ENCODE assay signal across 7 mouse cellular contexts in the genomic region with DNA sequence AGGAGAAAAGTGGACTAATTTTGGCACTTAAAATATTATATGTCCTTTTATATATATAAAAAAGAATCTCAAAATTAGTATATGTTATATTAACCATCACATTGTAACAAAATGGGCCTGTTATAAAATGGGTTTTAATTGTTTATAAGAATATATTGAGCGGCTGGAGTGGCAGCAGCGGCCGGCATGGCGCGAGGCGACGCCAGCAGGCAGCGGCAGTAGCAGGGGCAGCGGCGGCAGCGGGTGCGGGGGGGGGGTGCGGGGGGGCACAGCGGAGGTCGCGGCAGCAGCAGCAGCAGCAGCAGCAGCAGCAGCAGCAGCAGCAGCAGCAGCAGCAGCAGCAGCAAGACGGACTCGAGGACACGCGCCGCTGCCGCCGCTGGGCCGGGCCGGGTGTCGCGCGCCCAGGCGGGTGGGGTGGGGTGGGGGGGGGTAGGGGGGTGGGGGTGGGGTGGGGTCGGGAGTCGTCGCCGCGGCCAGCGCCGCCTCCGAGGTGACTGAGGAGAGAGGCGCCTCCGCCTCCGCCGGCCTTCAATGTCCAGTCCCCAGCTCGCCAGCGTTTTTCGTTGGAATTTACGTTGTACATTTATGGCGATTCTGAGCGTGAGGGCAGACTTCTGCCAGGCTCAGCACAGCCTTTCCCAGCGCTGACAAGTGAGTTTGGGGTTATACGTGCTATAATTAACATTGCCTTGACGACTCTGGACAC. TPM values are rescaled to one million over a fixed set of nuclear protein-coding genes. Genes with fewer than 3 reads are reported as not detected.
DNase-seq lines count a peak whose midpoint lies in the region; ATAC-seq lines count a peak whose summit lies in the region.

No protein-coding gene starts in this region.

- peak overlapping the region; percentile 88 for H3K4me3 ChIP-seq in megakaryocyte, embryonic 14.5 days (replicated peaks)
- H3K4me3 ChIP-seq in embryonic facial prominence, embryonic 11.5 days (ENCODE audit: low read depth, low read length) = peak overlapping the region; percentile 44
- H3K4me3 ChIP-seq in hindbrain, embryonic 13.5 days = peak overlapping the region; percentile 49

- ATAC-seq in megakaryocyte, adult 5-6 weeks (ENCODE audit: poor library complexity, severe bottlenecking) = no peak
- 0 out of 2 replicates have a peak, but pooled peaks have one; percentile 59 for ATAC-seq in embryonic facial prominence, embryonic 11.5 days (replicated peaks; ENCODE audit: insufficient number of reproducible peaks, low FRiP score, low TSS enrichment, low read depth)
- peak; percentile 78 for ATAC-seq in hindbrain, embryonic 13.5 days (ENCODE audit: low FRiP score)
- peak; percentile 37; the same call in 1 of the 2 replicates for ATAC-seq in megakaryocyte progenitor cell, adult 5-6 weeks (replicated peaks; ENCODE audit: poor library complexity)

- H3K4me1 ChIP-seq in megakaryocyte, embryonic 14.5 days = no peaks in the 10 kb centered on the region
- H3K4me1 ChIP-seq in embryonic facial prominence, embryonic 11.5 days (ENCODE audit: control insufficient read depth, insufficient read depth, low read length) = no peaks in the 10 kb centered on the region
- no peaks in the 10 kb centered on the region for H3K4me1 ChIP-seq in hindbrain, embryonic 13.5 days (replicated peaks)

- peak; percentile 52 for DNase-seq in embryonic facial prominence, embryonic 11.5 days (ENCODE audit: low spot score)
- no peak for DNase-seq in thymus, postnatal 4 days
- no peak for DNase-seq in frontal cortex, postnatal 25 days (ENCODE audit: low spot score in 2 of 2)

- H3K4me2 ChIP-seq in embryonic facial prominence, embryonic 11.5 days (ENCODE audit: low read depth, low read length) = peak overlapping the region; percentile 71
- peak overlapping the region; percentile 58 for H3K4me2 ChIP-seq in hindbrain, embryonic 13.5 days

- no peak overlapping the region for H3K27ac ChIP-seq in embryonic facial prominence, embryonic 11.5 days (replicated peaks; ENCODE audit: low read depth, low read length)
- no peak overlapping the region for H3K27ac ChIP-seq in hindbrain, embryonic 13.5 days

- H3K9me3 ChIP-seq in megakaryocyte, embryonic 14.5 days = no peaks in the 10 kb centered on the region
- H3K9me3 ChIP-seq in embryonic facial prominence, embryonic 11.5 days (replicated peaks; ENCODE audit: control insufficient read depth, low read length) = no peaks in the 10 kb centered on the region
- H3K9me3 ChIP-seq in hindbrain, embryonic 13.5 days = no peaks in the 10 kb centered on the region

- peaks cover 20% of the 10 kb centered on the region for H3K27me3 ChIP-seq in megakaryocyte, embryonic 14.5 days (replicated peaks)
- H3K27me3 ChIP-seq in embryonic facial prominence, embryonic 11.5 days (ENCODE audit: control insufficient read depth, insufficient read depth, low read length) = no peaks in the 10 kb centered on the region
- H3K27me3 ChIP-seq in hindbrain, embryonic 13.5 days = 0 out of 2 replicates have a peak, but pooled peaks cover 3% of the 10 kb centered on the region

- H3K36me3 ChIP-seq in megakaryocyte, embryonic 14.5 days (replicated peaks; ENCODE audit: low read length) = no peaks in the 10 kb centered on the region
- H3K36me3 ChIP-seq in embryonic facial prominence, embryonic 11.5 days (replicated peaks; ENCODE audit: control insufficient read depth, insufficient read depth, low read depth, low read length) = no peaks in the 10 kb centered on the region
- no peaks in the 10 kb centered on the region for H3K36me3 ChIP-seq in hindbrain, embryonic 13.5 days

- H3K9ac ChIP-seq in embryonic facial prominence, embryonic 11.5 days (replicated peaks; ENCODE audit: low read length) = peak overlapping the region; percentile 37; the same call in 1 of the 2 replicates
- peak overlapping the region; percentile 66 for H3K9ac ChIP-seq in hindbrain, embryonic 13.5 days

- WGBS in embryonic facial prominence, embryonic 11.5 days = under 1% methylated on average over 29 of the region's 50 CpGs
- under 1% methylated on average over 31 of the region's 50 CpGs for WGBS in hindbrain, embryonic 13.5 days

RNA-seq across cellular contexts. Expression of a gene that starts 26.9 kb away (rescaled TPM):
- polyA plus RNA-seq in megakaryocyte, embryonic 14.5 days (2012; ENCODE audit: insufficient read depth, low replicate concordance) = not detected in 2 replicates
- not detected in 2 replicates for total RNA-seq in megakaryocyte, adult 5-6 weeks (2015)
- total RNA-seq in megakaryocyte, adult 5-6 weeks (2017) = not detected in 2 replicates
- not detected in 2 replicates for polyA plus RNA-seq in embryonic facial prominence, embryonic 11.5 days (2014; fragmentation: Nextera tagmentation; extraction: Ambion mirVana)
- polyA plus RNA-seq in hindbrain, embryonic 13.5 days (2015; fragmentation: Nextera tagmentation; extraction: Ambion mirVana) = not detected in 2 replicates
- total RNA-seq in megakaryocyte progenitor cell, adult 5-6 weeks (2015) = not detected in 2 replicates
- 0.62 TPM in 1 of 2 replicates, not detected in the other for total RNA-seq in megakaryocyte progenitor cell, adult 5-6 weeks (2017)
